Mouse (Mus musculus) 3134 (cell line): Measurements from ENCODE around the gene Clic3.

Experiments used
- DNase-seq: peaks from one replicate; pipeline ENCODE4 v3.0.0-alpha.2; 2011; ENCODE audit warnings: low spot score; ENCODE audit not compliant: insufficient read length; ENCODE audit errors: extremely low read depth

The Clic3 gene

DNA sequence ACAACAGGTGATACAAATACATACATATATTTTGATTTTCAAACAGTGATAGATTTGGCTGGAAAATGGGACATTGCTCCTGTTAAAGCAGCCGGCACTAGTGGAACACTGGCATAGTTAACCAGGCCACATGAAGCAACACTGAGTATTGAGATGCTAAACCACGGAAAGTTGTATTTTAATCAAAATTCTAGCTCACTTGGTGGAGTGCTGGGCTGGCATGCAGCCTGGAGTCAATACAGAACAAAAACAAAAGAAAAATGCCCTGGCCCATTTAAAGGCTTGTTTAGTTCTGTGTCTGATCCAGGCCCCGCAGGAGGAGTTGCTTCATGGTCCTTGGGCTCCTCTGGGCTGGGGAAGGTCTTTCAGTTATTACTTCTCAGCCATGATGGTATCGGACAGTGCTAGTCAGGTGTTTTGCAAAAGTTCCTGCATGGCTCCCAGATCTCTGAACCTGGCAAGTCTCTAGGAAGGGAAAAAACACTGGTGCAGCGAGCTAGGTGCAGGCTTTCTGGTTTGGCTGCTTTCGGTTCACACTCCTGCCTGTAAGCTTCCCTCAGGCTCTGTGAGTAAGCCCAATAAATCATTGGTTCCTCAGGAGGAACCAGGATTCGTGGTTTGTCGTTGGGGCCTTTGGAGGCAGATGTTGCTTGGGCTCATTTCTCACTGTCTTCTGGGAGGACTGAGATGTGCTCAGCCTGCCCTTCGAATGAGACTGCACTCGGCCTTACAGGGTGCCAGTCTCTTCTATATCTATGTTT lies 23.1 kb downstream of the Clic3 start:
- no peak for DNase-seq

DNA sequence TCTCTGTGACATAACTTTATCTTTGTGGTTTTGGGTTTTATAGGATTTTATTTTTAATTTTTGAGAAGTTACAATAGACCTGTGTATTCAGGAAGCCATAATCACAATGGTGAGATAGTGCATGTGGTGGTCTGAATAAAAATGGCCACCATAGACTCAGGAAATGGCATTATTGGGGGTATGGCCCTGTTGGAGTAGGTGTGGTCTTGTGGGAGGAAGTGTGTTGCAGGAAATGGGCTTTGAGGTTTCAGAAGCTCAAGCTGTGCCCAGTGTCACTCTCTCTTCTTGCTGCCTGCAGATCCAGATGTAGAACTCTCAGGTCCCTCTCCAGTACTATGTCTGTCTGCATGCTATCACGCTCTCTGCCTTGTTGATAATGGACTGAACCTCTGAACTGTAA lies 23.9 kb downstream of the Clic3 start:
- no peak for DNase-seq

DNA sequence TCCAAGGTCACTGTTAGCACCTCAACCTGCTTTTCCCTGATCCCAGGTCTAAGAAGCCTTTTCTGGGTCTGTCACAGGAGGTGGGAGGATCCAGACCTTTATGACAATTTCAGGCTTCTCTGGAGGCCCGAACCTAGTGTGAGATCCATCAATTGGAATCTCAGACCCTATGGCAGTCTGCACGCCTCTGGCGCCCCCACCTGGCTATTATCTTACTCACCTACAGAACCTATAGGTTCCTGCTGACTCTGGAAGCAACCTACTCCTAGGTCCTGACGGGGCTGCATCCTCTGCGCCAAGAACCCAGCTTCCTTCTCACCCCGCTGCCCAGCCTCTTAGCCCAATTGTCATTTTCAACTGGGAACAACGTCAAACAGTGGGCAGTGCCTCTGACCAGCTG lies 26.3 kb downstream of the Clic3 start:
- DNase-seq: no peak

DNA sequence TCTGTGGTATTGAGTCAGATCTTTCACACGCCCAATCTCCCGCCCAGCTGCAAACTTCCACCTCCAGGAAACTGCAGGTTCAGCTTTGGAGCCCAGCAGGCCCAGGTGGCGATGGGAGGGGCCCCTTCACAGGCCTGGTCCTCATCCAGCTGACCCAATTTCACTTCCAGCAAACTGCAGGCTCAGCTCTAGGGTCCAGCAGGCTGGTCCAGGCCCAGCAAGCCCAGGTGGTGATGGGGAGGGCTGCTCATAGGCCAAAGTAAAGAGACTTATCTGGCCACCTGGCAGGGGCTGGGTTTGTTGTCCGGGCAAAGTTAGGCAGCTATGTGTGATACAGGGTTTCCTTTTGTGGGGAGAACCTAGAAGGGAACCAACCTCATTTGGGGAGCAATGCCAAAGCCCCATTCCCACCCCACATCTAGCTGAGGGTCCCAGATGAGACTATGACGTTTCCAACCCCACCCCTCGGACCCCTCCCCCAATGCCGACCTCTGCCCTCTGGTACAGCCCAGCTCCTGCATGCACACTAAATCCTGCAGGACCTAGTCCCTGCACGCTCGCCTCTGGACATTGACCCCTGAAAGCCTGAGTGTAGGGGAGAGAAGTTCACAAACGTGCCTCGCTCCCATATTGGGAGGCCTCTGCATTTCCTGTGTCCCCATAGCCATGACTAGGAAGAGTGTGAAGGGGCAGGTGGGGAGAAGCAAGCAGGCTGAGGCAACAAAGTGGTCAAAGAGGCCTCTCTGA lies 28.4 kb downstream of the Clic3 start:
- no peak for DNase-seq

DNA sequence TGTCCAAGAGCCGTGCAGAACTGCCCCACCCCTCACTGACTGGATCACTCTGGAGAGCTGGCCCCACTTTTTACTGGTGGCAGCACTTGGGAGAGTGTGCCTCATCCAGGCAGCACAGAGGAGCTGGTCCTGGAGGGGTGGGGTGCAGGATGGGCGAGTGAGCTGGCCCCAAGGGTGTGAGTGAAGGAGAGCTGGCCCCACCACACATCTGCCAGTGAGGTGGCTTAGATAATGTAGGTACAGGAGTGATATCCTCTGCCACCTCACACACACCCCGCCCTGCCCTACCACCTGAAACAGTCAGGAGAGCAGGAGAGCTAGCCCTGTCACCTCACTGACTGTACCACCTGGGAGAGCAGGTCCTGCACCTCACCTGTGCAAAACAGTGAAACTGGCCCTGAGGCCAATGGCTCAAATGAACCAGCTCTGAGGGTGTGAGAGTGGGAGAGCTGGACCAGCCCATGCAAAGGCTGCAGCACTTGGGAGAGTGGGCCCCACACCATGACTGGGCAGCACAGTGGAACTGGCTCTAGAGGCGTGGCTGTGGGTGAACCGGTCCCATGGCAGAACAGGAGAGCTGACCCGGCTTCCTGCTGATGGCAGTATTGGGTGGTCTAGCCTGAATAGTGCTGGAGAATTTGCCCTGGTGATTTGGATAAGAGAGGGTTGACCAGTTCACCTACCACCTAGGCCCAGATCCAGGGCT lies 31.5 kb downstream of the Clic3 start:
- DNase-seq: no peak

DNA sequence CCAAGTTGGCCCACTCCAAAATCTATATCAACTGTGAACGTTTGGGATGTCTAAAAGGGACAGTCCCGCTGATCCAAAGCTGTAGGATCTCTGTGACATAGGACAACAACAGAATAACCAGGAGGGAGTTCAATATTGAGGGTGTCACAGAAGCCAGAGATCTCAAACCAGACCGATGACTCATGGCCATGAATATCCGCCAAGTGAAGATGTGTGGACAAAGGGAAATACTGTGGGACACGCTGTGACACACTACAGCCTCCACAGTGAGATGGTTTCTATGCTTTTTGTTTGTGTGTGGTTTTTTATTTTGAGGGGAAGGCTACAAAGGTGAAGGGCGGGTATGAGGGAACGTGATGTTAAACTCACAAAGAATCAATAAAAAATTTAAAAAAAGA lies 32.0 kb downstream of the Clic3 start:
- DNase-seq: no peak

DNA sequence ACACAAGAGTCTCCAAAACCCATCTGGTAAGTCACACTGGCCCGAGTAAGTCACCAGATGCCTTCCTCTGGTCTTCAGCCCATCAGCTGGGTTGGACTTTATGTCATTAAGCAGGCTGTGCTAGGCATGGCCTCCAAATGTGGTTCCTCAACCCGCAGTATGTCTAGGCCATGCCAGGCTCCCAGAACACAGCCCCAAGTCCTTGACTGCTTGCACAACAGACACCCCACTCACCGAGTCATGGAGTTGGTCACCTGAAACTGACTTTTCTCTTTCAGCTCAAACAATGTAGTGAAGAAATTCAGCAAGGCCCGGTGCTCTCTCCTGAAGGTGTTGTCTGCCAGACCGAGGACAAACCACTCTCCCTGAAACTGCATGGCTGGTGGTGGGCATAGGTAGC lies 36.4 kb downstream of the Clic3 start:
- DNase-seq: no peak

DNA sequence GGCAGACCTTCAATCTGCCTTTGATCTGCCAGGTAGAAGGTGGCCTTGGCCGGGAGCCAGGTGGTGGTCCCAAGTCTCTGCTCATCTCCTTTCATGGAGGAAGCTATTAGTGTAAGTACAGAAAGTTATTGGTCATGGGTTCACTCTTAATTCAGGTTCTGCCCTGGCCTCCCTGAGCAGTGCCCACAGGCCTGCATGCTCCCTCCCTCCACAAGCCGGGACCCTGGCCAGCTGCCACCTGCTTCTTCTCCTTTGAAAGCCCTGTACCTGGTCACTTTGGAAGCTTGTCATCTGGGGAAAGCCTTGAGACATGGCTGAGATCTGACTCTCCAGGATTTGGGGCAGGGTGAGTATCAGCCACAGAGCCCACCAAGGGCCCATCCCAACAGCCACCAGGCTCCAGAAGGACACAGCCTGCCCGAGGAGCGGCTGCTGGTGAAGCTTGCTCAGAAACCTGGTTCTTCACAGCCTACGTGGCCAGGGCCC lies 36.9 kb downstream of the Clic3 start, which contains the start of gene Lcn12:
Gene Lcn12 (minus strand): TSS at position 436 of the 486 bp plus-strand sequence.
- DNase-seq: no peak

DNA sequence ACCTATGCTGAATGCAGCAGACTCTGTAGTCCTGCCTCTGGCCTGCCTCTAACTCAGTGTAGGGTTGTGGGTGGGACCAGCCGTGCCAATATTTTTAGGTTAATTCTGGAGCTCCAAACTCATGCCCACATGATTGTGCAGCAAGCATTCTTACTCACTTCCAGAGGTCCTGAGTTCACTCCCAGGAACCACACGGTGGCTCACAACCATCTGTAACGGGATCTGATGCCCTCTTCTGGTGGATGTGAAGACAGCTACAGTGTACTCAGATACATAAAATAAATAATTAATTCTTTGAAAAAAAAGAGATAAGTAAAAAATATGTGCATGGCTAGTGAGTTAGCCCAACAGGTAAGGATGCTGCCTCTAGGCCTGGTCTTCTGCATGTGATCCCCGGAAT lies 39.8 kb downstream of the Clic3 start:
- peak; percentile 67 for DNase-seq

DNA sequence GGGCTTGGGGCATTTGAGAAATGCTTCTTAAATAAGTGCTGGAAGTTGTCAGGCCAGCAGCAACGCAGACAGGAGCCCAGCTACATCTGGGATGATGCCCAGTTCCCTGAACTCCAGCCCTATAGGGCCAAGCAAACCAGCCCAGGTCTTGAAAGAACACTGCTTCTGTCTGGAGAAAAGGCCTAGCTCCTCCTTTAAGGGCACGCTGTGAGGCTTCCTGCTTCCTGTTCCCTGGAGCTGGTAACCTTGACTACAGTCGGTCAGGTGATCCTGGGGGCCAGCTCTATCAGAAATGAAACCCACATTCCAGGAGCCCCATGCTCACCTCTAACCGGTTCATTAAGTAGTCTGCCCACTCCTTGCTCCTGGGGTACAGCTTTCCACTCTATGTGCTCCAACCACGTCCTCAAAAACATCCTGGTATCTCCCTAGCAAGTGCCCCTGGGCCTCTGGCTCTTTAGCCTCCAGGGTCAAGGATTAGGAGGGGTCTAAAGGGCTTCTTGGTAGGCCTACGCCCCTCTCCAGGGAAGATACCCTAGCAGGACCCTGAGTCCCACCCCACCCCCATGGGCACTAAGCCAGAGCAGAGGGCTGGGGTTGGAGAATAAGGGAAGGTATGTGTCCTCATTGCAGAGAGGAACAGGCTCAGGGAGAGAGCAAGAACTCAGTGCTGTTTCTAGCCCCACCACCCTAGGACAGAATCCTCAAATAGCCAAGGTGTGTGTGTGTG lies 41.4 kb downstream of the Clic3 start:
- no peak for DNase-seq

DNA sequence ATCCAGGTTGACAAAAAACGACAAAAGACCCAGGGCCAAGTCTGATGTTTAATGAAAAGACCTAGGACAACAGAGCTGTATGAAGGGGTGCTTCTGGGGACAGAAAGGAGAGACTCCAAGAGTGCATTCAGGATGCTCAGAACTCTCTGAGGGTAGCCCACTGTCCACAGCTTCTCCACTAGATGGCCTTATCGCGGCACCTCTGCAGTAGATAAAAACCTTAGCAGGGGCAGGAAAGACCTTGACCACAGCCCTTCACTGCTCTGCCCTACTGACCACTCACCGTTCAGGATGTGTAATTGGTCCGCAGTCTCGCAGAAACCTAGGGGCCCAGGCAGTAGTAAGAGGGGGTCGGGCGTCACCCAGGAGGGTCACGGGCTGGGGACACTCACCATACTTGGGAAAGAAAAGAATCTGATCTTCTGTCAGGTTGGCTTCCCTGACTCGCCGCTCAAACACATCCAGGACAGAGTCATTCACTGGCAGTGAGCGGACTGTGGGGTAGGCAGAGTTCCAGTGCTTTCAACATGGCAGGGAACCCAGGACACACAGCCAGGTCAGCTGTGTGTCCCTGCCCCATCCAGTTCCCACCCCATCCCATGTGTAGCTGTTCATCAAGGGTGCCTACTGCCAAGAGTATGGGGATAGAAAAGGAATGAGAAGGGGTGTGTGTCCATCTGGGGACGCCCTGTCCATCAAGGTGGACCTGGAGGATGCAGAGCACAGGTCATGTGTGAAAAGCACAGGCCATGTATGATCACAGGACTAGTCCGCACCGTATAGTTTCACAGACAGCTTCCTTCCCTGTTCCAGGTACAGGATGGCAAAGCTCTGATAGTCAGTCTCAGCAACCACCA lies 42.2 kb downstream of the Clic3 start:
- DNase-seq: no peak

DNA sequence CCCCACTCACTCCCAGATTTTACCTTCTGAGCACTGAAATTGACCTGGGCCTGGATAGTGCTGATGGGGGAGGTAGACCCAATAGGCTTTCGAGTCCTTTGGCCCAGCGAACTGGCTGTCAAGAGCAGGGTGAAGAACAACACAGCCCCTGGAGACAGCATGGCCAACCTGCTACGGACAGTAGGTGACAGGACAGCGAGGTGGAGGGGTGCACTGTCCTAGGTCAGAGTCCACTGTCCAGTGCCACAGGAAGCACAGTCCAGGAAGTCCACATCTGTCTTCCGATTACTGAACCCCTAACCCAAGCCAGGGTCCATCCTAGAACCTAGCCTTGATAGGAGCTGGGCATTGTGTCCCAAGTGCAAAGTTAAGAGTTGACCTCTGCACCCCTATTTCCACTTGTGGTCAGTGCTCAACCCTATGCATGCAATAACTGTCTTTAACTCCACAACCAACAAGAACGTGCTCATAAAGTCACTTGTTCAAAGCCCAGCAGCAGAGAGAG lies 43.5 kb downstream of the Clic3 start:
- no peak for DNase-seq

DNA sequence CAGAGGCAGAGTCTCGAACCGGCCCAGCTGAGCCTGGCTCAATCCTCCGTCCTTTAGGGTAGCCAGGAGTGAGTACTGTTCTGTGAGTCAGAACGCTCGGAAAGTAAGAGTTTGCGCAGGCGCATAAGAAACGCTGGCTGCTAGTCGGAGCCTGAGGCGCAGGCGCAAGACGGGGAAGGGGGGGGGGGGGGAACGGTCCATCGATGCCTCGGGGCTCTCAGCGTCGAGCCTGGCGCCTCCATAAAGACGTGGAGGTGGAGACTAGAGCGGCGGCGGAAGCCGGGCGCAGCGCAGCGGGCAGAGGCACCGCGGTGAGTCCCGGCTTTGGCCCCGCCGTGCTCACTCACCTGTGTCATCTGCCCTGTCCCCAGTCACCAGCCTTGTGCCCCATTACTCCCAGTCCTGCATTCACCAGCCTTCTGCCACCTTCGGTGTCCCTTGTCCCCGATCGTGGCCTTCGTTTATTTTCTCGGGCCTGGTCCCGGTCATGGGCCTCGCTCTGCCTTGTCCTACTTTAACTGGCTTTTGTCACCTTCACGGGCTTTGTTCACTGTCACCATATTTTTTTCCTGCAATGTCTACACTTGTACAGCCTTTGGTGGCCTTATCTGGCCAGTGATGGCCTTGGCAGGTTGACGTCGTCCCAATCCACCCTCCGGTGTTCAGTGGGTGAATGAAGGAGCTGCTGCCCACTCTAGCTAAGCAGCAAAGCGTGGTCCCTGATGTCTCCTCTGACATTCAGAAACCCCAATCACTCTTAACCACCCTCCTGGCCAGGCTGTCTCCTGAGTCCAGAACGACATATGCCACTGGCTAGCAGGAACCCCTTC lies 44.2 kb downstream of the Clic3 start, which contains the start of gene Fbxw5:
Gene Fbxw5 (plus strand): TSS at position 175 of the 830 bp plus-strand sequence.
- peak; percentile 93 for DNase-seq

DNA sequence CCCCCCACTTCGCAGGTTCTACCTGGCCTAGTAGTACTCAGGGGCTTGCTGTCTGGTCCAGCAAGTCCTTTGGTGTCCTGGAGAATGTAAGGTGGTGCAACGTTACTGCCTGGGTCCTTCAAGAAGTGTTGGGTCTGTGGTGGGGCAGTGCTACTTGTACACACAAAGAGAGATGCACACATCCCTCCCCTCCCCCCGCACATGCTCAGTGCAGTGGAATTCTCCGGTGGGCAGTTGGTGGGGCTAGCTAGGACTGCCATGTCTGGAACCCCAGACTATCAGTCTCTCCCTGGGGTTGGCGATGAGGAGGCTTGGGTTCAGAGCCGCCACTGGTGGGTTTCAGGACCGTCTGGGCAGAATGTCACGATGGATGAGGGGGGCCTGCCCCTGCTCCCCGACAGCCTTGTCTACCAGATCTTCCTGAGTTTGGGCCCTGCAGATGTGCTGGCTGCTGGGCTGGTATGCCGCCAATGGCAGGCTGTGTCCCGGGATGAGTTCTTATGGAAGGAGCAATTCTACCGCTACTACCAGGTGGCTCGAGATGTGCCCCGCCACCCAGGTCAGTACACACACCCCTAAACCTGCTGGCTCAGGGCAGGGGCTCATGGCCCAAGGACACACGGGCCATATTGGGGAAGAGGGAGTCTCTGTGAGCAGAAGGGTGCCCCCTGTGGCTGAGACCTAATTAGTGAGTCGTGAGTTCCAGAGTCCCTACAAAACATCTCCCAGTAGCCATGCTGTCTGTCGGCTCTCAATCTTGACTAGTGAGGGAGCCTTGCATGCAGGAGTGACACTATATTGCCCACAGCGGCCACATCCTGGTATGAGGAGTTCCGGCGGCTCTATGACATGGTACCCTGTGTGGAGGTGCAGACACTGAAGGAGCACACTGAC lies 45.2 kb downstream of the Clic3 start, which contains the start of gene C8g:
Gene C8g (minus strand): TSS at position 127 of the 894 bp plus-strand sequence.
- DNase-seq: no peak

DNA sequence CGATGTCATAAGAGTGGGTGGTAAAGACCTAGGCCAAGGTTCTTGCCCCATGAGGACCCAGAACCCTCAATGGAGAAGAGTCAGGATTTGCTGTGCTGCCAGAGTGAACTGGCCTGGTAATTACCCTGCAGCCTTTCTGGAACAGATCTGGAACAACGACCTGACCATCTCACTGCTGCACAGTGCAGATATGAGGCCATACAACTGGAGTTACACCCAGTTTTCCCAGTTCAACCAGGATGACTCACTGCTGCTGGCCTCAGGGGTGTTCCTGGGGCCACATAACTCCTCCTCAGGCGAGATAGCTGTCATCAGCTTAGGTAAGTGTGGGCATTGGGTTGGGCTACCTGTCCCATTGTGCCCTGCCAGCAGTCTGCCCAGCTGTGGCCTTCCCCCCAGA lies 46.1 kb downstream of the Clic3 start:
- no peak for DNase-seq

DNA sequence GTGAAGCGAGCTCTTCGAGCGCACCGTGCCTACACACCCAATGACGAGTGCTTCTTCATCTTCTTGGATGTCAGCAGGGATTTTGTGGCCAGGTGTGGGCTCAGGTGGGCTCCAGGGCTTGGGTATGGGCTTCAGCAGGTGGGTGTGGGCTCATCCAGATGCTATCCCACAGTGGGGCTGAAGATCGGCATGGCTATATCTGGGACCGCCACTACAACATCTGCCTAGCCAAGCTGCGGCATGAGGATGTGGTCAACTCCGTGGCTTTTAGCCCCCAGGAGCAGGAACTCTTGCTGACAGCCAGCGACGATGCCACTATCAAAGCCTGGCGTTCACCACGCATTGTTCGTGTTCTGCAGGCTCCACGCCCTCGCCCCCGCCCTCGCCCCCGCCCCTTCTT lies 47.9 kb downstream of the Clic3 start:
- no peak for DNase-seq

DNA sequence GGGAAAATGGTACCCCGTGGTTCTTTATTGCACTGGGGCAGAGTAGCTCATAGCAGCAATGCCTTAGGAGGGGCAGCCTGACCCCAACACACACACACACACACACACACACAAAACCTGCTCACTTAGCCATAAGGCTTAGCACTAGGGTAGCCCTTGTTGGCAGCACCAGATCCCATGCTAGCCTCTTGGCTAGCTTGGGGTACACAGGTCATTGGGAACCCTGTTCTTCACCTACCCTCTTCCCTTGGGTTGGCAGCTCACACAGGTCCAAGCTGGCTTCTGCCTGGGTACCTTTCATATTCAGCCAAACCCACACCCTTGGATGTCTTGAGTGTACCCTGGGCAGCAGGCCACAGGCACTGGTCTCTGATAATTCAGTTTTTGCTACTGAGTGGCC lies 48.4 kb downstream of the Clic3 start:
- no peak for DNase-seq

DNA sequence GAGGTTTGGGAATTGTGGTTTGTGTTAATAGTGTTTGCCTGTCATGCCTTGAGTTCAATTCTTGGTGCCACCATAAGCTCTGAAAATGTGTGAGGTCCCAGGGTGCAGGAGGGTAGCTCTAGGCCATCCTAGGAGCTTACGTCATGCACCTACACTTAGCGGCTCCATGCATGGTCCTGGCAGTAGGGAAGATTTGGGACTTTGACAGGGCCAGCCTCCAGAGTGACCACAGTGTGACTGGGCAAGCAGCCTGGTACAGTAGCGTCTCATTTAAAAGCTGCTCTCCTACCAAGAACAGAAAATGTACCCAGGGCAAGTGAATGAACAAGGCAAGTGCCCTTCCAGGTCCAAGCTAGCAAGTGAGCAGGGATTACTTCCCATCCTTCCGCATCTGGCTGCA lies 49.2 kb downstream of the Clic3 start:
- DNase-seq: no peak
